Mouse (Mus musculus): ENCODE results near the gene Prkaca.
A peak's percentile ranks its signal among the peaks of the same experiment; 100 is the strongest.

Gene Prkaca

DNA sequence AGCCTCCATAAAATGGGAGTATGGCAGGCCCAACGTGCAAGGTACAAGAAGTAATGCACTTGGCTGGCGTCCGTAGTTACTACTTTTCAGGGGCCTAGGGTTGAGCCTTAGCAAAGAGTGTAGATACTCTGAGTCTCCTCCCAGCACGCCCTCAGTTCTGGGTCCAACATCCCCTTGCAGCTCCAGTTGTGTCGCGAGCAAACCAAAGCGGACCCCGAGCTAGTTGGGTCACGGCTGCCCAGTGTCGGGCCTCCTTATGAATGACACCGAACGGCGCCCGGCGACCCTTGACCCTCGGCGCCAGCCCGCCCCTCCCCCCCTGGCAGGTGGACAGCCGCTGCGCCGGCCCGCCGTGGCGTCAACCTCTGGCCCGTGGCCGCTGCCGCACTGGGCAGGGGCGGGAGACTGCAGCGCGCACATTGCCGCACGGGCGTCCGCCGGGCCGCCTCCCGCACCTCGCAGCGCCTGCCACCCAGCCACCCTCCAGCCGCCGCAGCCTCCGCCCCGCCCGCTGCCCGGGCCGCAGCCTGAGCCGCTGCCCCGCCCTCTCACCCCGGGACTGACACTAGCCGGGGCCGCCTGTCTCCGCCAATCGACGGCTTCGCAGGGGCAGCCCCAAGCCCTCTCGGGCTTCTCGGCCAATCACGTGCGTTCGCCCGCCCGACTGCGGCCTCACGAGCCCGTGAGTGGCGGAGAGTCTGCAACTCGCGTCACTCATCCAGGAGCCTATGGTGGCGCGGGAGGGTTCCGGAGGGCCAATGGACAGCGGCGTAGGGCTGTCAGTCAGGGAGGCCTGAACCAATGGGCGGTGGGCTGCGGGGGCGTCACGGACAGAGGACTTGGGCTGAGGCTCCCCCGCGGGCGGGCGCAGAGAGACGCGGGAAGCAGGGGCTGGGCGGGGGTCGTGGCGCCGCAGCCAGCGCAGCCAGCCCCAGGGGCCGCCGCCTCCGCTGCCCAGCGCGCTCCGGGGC, at the start of gene Prkaca:
Prkaca (plus strand) TSS at position 844 of the 971 bp plus-strand sequence.
- peak; percentile 99 for DNase-seq (ENCODE audit: low read depth, low spot score)

GRCm38 (mm10) chr8:83924585-83924984, 48.2 kb upstream of the Prkaca start:
- DNase-seq (ENCODE audit: low read depth, low spot score) = no peak

DNA sequence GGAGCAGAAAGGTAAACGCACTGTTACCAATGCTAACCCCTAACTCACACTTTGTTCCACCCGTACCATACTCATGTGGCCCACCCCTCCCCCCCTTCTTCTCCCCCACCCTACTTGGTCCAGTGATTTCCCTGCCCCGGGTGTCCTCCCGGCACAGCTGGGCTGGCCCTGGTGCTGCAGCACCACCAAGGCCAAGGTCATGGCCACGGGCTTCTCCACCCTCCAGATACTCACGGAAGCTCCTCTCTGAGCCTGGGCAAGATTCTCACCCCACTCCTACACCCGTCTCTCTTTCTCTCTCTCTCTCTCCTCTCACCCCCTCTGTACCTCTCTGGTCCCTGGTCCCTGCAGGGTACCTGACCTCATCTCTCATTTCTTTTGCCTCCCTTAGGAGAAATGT, 46.5 kb upstream of the Prkaca start:
- no peak for DNase-seq (ENCODE audit: low read depth, low spot score)

GRCm38 (mm10) chr8:83934222-83934621, 38.6 kb upstream of the Prkaca start:
- no peak for DNase-seq (ENCODE audit: low read depth, low spot score)

GRCm38 (mm10) chr8:83934994-83935393, 37.8 kb upstream of the Prkaca start:
- no peak for DNase-seq (ENCODE audit: low read depth, low spot score)

- no peak for DNase-seq (ENCODE audit: low read depth, low spot score)
Measured at GRCm38 (mm10) chr8:83935435-83935834, 37.4 kb upstream of the Prkaca start.

DNA sequence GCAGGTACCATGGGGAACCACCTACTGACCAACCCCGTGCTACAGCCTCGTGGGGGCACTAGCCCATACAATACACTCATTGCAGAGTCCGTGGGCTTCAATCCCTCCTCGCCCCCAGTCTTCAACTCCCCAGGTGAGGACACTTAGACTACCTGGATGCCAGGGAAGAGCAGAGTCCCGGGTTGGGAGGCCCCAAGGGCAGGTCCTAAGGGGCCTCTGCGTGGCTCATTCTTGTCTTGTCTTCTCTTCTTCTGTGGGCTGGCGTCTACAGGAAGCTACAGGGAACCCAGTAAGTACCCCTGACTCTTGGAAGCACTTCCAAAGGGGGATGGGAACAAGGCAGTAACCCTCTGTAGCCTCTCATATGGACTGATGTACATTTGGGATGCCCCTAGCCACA, 35.1 kb upstream of the Prkaca start:
- no peak for DNase-seq (ENCODE audit: low read depth, low spot score)

- no peak for DNase-seq (ENCODE audit: low read depth, low spot score)
Measured at GRCm38 (mm10) chr8:83938330-83938729, 34.5 kb upstream of the Prkaca start.

GRCm38 (mm10) chr8:83941066-83941677, 31.6 kb upstream of the Prkaca start:
- no peak for DNase-seq (ENCODE audit: low read depth, low spot score)

DNA sequence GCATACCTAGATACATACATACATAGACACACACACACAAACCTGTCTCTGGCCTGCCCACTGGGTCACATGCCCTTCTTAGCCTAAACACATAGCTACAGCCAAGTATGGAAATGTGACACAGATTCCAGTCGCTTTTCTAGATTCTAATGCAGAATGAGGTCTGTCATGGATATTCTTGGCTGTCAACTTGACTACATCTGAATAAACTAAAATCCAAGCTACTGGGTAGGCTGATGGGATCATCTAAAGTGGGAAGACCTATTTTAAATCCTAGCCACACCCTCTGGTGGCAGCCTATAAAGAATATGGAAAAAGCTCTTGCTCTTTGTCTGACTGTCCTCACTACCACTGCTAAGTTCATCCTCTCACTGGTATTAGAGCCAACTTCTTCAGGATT, 30.3 kb upstream of the Prkaca start:
- no peak for DNase-seq (ENCODE audit: low read depth, low spot score)

DNA sequence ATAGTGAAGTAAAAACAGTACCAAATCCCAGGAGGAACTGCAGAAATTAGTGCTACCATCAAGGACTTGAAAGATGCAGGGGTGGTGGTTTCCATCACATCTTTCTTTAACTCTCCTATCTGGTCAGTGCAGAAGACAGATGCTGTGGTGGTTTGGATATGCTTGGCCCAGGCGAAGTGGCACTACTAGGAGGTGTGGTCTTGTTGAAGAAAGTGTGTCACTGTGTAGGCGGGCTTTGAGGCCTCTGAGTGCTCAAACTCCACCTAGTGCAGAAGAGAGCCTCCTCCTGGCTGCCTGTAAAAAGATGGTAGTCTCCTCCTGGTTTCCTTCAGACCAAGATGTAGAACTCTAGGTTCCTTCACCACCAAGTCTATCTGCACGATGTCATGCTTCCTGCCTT, 27.3 kb upstream of the Prkaca start:
- no peak for DNase-seq (ENCODE audit: low read depth, low spot score)

- no peak for DNase-seq (ENCODE audit: low read depth, low spot score)
Measured at GRCm38 (mm10) chr8:83954749-83955105, 18.1 kb upstream of the Prkaca start.

DNA sequence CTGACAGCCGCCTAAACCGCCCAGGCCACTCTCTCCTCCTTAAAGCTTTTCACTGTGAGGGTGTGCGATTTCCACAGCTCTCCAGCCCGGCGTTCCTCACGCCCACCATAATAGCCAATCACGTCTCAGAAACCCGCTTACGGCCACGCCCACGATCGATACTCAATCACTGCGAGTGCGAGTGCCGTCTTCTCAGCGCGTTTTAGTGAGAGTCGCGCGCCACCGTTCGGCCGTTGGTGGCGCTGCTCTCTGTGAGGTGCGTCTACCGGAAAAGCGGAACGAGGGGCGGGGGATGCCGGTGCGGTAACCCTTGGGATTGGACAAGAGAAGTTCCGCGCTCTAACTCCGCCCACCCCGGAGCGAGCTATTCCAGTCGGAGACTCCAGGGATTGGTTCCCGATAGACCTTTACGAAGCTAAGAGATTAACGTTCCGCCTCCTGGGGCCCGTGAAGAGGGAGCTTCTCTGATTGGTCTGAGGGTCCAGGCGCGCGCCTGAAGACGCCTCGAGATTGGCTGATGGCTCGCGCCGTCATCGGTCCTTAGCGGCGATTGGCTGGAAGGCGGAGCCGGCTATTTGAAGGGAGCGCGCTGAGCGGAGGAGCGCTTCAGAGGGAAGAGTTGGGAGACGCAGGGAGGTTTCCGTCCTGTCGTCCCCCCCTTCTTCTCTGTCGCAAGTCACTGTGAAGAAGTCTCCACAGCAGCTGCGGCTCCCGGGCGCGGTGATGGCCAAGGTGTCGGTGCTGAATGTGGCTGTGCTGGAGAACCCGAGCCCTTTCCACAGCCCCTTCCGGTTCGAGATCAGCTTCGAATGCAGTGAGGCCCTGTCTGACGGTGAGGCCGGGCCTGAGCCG, 17.5 kb upstream of the Prkaca start, which contains the start of the genes Gm10644 and Asf1b:
Gm10644 (minus strand) TSS at position 100 of the 852 bp plus-strand sequence.
Asf1b (plus strand) TSS at position 402 of the 852 bp plus-strand sequence.
- peak; percentile 100 for DNase-seq (ENCODE audit: low read depth, low spot score)

GRCm38 (mm10) chr8:83955958-83956218, 16.9 kb upstream of the Prkaca start:
- no peak for DNase-seq (ENCODE audit: low read depth, low spot score)

DNA sequence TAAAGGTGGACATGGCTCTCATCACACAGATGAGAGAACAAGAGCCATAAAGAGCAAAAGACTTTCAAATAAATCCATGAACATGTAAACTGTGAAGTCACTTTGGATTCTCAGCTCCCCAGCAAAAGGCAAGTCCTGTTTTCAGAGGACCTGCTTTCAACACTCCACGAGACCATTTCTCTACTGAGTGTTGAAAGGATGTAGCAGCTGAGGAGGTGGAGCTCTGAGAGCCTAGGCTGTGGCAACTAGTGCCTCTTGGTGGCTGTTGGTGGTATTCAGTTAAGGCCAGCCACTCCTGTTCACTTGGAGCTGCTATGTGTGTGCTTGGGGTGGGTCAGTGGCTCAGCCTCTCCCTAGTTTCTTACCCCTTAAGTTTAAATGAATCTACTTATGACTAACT, 16.0 kb upstream of the Prkaca start:
- peak; percentile 22 for DNase-seq (ENCODE audit: low read depth, low spot score)

GRCm38 (mm10) chr8:83964015-83964765, 8.6 kb upstream of the Prkaca start:
- no peak for DNase-seq (ENCODE audit: low read depth, low spot score)

- no peak for DNase-seq (ENCODE audit: low read depth, low spot score)
Measured at GRCm38 (mm10) chr8:83967701-83968100, 5.1 kb upstream of the Prkaca start.

- DNase-seq (ENCODE audit: low read depth, low spot score) = no peak
Measured at GRCm38 (mm10) chr8:83971121-83971520, 1.7 kb upstream of the Prkaca start.

DNA sequence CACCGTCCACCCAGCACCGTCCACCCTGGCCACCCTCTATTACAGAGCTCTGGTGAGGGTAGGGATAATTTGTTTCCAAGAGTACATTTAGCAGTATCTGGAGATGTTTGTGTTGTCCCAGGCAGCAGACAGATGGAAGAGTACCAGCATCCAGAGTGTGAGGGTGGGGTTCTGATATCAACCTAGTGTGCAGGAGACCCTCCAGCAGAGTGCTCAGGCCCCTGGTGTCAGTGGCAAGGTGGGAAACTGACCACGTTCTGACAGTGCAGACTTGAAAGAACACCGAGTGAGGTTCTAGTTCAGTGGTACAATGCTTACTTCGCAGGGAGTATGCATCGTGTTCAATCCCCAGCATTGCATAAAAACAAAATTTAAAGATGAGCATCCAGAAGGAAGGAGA, 1.1 kb upstream of the Prkaca start:
- DNase-seq (ENCODE audit: low read depth, low spot score) = no peak

- no peak for DNase-seq (ENCODE audit: low read depth, low spot score)
Measured at GRCm38 (mm10) chr8:83973161-83974031, 603 bp downstream of the Prkaca start.
